8 mouse cellular contexts compared by ENCODE assay signal in the genomic region with DNA sequence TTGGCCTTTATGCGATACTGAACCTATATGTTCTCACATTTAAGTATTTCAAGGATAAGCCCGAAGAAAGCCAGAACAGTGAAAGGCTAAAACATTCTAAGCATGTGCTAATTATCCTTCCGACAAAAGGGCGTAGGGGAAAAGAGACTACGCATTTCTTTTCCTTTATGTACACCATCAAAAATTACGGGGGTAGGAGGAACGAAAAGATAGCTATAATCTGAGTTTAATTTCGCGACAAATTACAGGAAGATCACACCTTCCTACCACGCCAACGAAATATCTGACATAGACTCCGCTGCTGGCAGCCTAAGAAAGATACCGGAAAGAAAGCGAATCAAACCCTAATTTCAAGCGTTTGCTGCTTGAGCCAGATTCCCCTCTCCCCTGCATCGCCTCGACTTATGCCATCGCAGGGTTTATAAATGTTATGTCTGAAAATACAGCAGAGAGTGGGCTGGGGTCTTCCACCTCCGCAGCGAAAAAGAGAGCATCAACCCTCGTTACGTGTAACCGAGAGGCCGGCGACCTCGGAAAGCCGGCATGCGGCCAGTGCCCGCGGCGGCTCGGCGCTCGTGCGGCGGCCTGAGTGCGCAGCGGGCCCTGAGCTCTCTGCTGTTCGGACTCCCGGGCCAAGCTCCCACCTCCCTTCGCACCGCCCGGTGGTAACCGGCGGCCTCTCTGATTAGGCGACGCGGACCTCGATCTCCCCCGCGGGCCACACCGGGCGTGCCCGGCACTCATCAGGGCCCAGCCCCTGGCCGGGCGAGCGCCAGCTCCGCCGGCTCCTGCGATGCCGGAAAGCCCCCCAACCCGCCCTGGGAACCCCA. TPM values are rescaled to one million over a fixed set of nuclear protein-coding genes. Genes with fewer than 3 reads are reported as not detected.
DNase-seq lines count a peak whose midpoint lies in the region; ATAC-seq and TF ChIP-seq lines count a peak whose summit lies in the region.

No protein-coding gene starts in this region.

- TF ChIP-seq CTCF in intestine, postnatal 0 days (IDR thresholded peaks at IDR 0.05; ENCODE audit: low read depth): no peak

- ATAC-seq in kidney, embryonic 15.5 days (replicated peaks; ENCODE audit: low FRiP score): peak; percentile 92
- ATAC-seq in intestine, postnatal 0 days: peak; percentile 90
- peak; percentile 23 for ATAC-seq in megakaryocyte, adult 5-6 weeks (ENCODE audit: poor library complexity, severe bottlenecking)

- peak overlapping the region; percentile 92 for H3K27ac ChIP-seq in kidney, embryonic 15.5 days
- H3K27ac ChIP-seq in intestine, postnatal 0 days (ENCODE audit: low read depth, low read length): peak overlapping the region; percentile 97

- peaks cover 20% of the 10 kb centered on the region for H3K4me1 ChIP-seq in kidney, embryonic 15.5 days
- peaks cover 30% of the 10 kb centered on the region for H3K4me1 ChIP-seq in erythroblast, embryonic 14.5 days (ENCODE audit: control insufficient read depth)
- peaks cover 4% of the 10 kb centered on the region; the same call in 1 of the 2 replicates for H3K4me1 ChIP-seq in intestine, postnatal 0 days (replicated peaks; ENCODE audit: control insufficient read depth, insufficient read depth, low read length)

- peak overlapping the region; percentile 92 for H3K9ac ChIP-seq in kidney, embryonic 15.5 days
- H3K9ac ChIP-seq in intestine, postnatal 0 days (ENCODE audit: low read depth, low read length): peak overlapping the region; percentile 93

- DNase-seq in kidney, adult 11 months: no peak
- peak; percentile 62 for DNase-seq in NIH3T3 (ENCODE audit: low read depth)
- peak; percentile 12 for DNase-seq in telencephalon, adult 2 months (ENCODE audit: low read depth, low spot score)
- no peak for DNase-seq in frontal cortex, postnatal 25 days (ENCODE audit: low spot score in 2 of 2)

- peak overlapping the region; percentile 69 for H3K4me2 ChIP-seq in kidney, embryonic 15.5 days
- peak overlapping the region; percentile 77 for H3K4me2 ChIP-seq in intestine, postnatal 0 days (replicated peaks; ENCODE audit: low read depth)

- H3K27me3 ChIP-seq in kidney, embryonic 15.5 days: no peaks in the 10 kb centered on the region
- H3K27me3 ChIP-seq in erythroblast, embryonic 14.5 days (ENCODE audit: control insufficient read depth): no peaks in the 10 kb centered on the region
- H3K27me3 ChIP-seq in intestine, postnatal 0 days (replicated peaks; ENCODE audit: control insufficient read depth, insufficient read depth, low read length): no peaks in the 10 kb centered on the region

- WGBS in kidney, embryonic 15.5 days: under 1% methylated on average over 62 of the region's 62 CpGs
- 0% methylated on average over 62 of the region's 62 CpGs for WGBS in intestine, postnatal 0 days

- H3K9me3 ChIP-seq in kidney, embryonic 15.5 days (replicated peaks): no peaks in the 10 kb centered on the region
- no peaks in the 10 kb centered on the region for H3K9me3 ChIP-seq in erythroblast, embryonic 14.5 days (ENCODE audit: control insufficient read depth, low read length)
- H3K9me3 ChIP-seq in intestine, postnatal 0 days (ENCODE audit: control insufficient read depth): no peaks in the 10 kb centered on the region

- peak overlapping the region; percentile 89 for H3K4me3 ChIP-seq in kidney, embryonic 15.5 days (replicated peaks)
- H3K4me3 ChIP-seq in erythroblast, embryonic 14.5 days (replicated peaks): peak overlapping the region; percentile 80
- H3K4me3 ChIP-seq in intestine, postnatal 0 days (ENCODE audit: low read depth, low read length): peak overlapping the region; percentile 95

- H3K36me3 ChIP-seq in kidney, embryonic 15.5 days: peaks cover 36% of the 10 kb centered on the region
- peaks cover 62% of the 10 kb centered on the region for H3K36me3 ChIP-seq in erythroblast, embryonic 14.5 days (ENCODE audit: control insufficient read depth)
- H3K36me3 ChIP-seq in intestine, postnatal 0 days (ENCODE audit: control insufficient read depth, insufficient read depth): peaks cover 12% of the 10 kb centered on the region

RNA-seq across cellular contexts. Expression of gene Pcnp, which starts 0.6 kb away (rescaled TPM):
- polyA plus RNA-seq in kidney, embryonic 15.5 days (2015; fragmentation: Nextera tagmentation; extraction: Ambion mirVana): 216 and 240 TPM in 2 replicates
- 4.4 and 6.3 TPM in 2 replicates for polyA plus RNA-seq in erythroblast, embryonic 14.5 days (2012)
- 114 TPM in 2 replicates for polyA plus RNA-seq in intestine, postnatal 0 days (2015; fragmentation: Nextera tagmentation; extraction: Ambion mirVana)
- total RNA-seq in megakaryocyte, adult 5-6 weeks (2015): 85.2 and 88.2 TPM in 2 replicates
- 97.0 and 104 TPM in 2 replicates for total RNA-seq in megakaryocyte, adult 5-6 weeks (2017)

RNA-seq across cellular contexts. Expression of gene Trmt10c, which starts 8.7 kb away (rescaled TPM):
- polyA plus RNA-seq in kidney, embryonic 15.5 days (2015; fragmentation: Nextera tagmentation; extraction: Ambion mirVana): 28.8 and 28.9 TPM in 2 replicates
- 0.19 and 0.21 TPM in 2 replicates for polyA plus RNA-seq in erythroblast, embryonic 14.5 days (2012)
- polyA plus RNA-seq in intestine, postnatal 0 days (2015; fragmentation: Nextera tagmentation; extraction: Ambion mirVana): 13.4 and 14.7 TPM in 2 replicates
- total RNA-seq in megakaryocyte, adult 5-6 weeks (2015): 14.4 and 15.1 TPM in 2 replicates
- total RNA-seq in megakaryocyte, adult 5-6 weeks (2017): 20.2 and 20.9 TPM in 2 replicates

RNA-seq across cellular contexts. Expression of gene Senp7, which starts 19.2 kb away (rescaled TPM):
- polyA plus RNA-seq in kidney, embryonic 15.5 days (2015; fragmentation: Nextera tagmentation; extraction: Ambion mirVana): 28.8 and 33.2 TPM in 2 replicates
- 1.0 and 2.8 TPM in 2 replicates for polyA plus RNA-seq in erythroblast, embryonic 14.5 days (2012)
- polyA plus RNA-seq in intestine, postnatal 0 days (2015; fragmentation: Nextera tagmentation; extraction: Ambion mirVana): 10.5 and 10.6 TPM in 2 replicates
- total RNA-seq in megakaryocyte, adult 5-6 weeks (2015): 25.8 and 31.5 TPM in 2 replicates
- total RNA-seq in megakaryocyte, adult 5-6 weeks (2017): 28.8 and 33.0 TPM in 2 replicates

RNA-seq across cellular contexts. Expression of gene Zbtb11, which starts 55.3 kb away (rescaled TPM):
- 19.5 and 19.9 TPM in 2 replicates for polyA plus RNA-seq in kidney, embryonic 15.5 days (2015; fragmentation: Nextera tagmentation; extraction: Ambion mirVana)
- 0.14 and 0.22 TPM in 2 replicates for polyA plus RNA-seq in erythroblast, embryonic 14.5 days (2012)
- polyA plus RNA-seq in intestine, postnatal 0 days (2015; fragmentation: Nextera tagmentation; extraction: Ambion mirVana): 5.8 and 7.1 TPM in 2 replicates
- total RNA-seq in megakaryocyte, adult 5-6 weeks (2015): 14.9 and 18.9 TPM in 2 replicates
- 25.0 TPM in 2 replicates for total RNA-seq in megakaryocyte, adult 5-6 weeks (2017)

Comparison
In these comparisons a context has a peak if more than half of its experiments do, and no peak if none do; other contexts are left out.
1. ATAC-seq: peak in every context shown above with its lines; median percentile 92 in kidney, embryonic 15.5 days; 90 in intestine, postnatal 0 days; 23 in megakaryocyte, adult 5-6 weeks.
2. DNase-seq: peak in NIH3T3 (single experiment) and telencephalon, adult 2 months (single experiment); none in kidney, adult 11 months (single experiment) and frontal cortex, postnatal 25 days (0 of 2).
3. RNA of gene Pcnp, which starts 0.6 kb away (polyA plus RNA-seq): 216 to 240 TPM in kidney, embryonic 15.5 days and 114 TPM in intestine, postnatal 0 days; 4.4 to 6.3 TPM in erythroblast, embryonic 14.5 days; every median in the first group is over 10 times any median in the second.
4. RNA of gene Trmt10c, which starts 8.7 kb away (polyA plus RNA-seq): 28.8 to 28.9 TPM in kidney, embryonic 15.5 days and 13.4 to 14.7 TPM in intestine, postnatal 0 days; 0.19 to 0.21 TPM in erythroblast, embryonic 14.5 days; every median in the first group is over 10 times any median in the second.
5. Peak in every context shown above with its lines, with median percentiles within 50 percentile points of each other: H3K4me3 ChIP-seq.